Mouse (Mus musculus) liver, postnatal 0 days (tissue): ENCODE data around the gene Cfd. TPM values are rescaled to one million over a fixed set of nuclear protein-coding genes. Genes with fewer than 3 reads are reported as not detected.

Experiments used
- ATAC-seq: fragments of 200-750 bp; cut with Nextera tagmentation; 2 replicates; pipeline ENCODE4 v1.8.0; 2017; ENCODE audit warnings: mild to moderate bottlenecking, moderate library complexity
- DNase-seq: peaks from one replicate; pipeline ENCODE4 v3.0.0-alpha.2; 2016
- H3K27ac ChIP-seq: fragments of 300-500 bp; sonication (generic); 2 replicates; pipeline ENCODE4 v1.5.1; 2014; ENCODE audit warnings: antibody characterized with exemption, moderate library complexity, mild to moderate bottlenecking, low read depth
- H3K27me3 ChIP-seq: fragments of 300-500 bp; sonication (generic); 2 replicates; pipeline ENCODE4 v1.6.1; 2014; ENCODE audit warnings: low read length, control low read depth, mixed read lengths; ENCODE audit not compliant: insufficient read depth
- H3K36me3 ChIP-seq: fragments of 300-500 bp; sonication (generic); replicated peaks from 2 replicates; pipeline ENCODE4 v1.6.1; 2014; ENCODE audit warnings: mild to moderate bottlenecking, control low read depth, low read length, moderate library complexity, mixed read lengths; ENCODE audit not compliant: insufficient read depth
- H3K4me1 ChIP-seq: fragments of 300-500 bp; sonication (generic); 2 replicates; pipeline ENCODE4 v1.6.1; 2014; ENCODE audit warnings: antibody characterized with exemption, mild to moderate bottlenecking, control low read depth; ENCODE audit not compliant: insufficient read depth
- H3K4me2 ChIP-seq: fragments of 300-500 bp; sonication (generic); 2 replicates; pipeline ENCODE4 v1.6.1; 2014; ENCODE audit warnings: low read depth, mild to moderate bottlenecking, low read length, moderate library complexity, mixed read lengths
- H3K4me3 ChIP-seq: fragments of 300-500 bp; sonication (generic); 2 replicates; pipeline ENCODE4 v1.5.1; 2014; ENCODE audit warnings: low read depth, low read length
- H3K9ac ChIP-seq: fragments of 300-500 bp; sonication (generic); replicated peaks from 2 replicates; pipeline ENCODE4 v1.6.1; 2014; ENCODE audit warnings: mild to moderate bottlenecking, moderate library complexity
- H3K9me3 ChIP-seq: fragments of 300-500 bp; sonication (generic); 2 replicates; pipeline ENCODE4 v1.6.1; 2016; ENCODE audit warnings: mild to moderate bottlenecking, control low read depth, low read length, mixed read lengths
- CTCF ChIP-seq: sonication (generic); IDR thresholded peaks from 2 replicates; pipeline ENCODE4 v1.5.1; 2016; ENCODE audit warnings: antibody characterized with exemption, low read depth
- EP300 ChIP-seq: IDR thresholded peaks from 2 replicates; pipeline ENCODE4 v1.6.1; 2016; ENCODE audit warnings: antibody characterized with exemption, low read depth, mild to moderate bottlenecking
- WGBS: fragments of 180-500 bp; shearing (Covaris S2); extraction: QIAGEN DNeasy Blood & Tissue Kit; methylation state at CpG from one replicate; pipeline ENCODE4 v1.1.7; 2014; ENCODE audit not compliant: insufficient replicate concordance; 5-methylcytosine and 5-hydroxymethylcytosine counted together
- polyA plus RNA-seq: library from polyadenylated mRNA; unstranded; fragments of >200 nt; fragmentation: Nextera tagmentation; extraction: Ambion mirVana; gene quantifications from 2 replicates; pipeline ENCODE4 v1.2.1, GENCODE M21; 2015

Gene Cfd
- polyA plus RNA-seq, 1 experiment from 2014 or later: not detected

- Histone ChIP-seq H3K4me1 (peaks cover 23% of the 10 kb centered on the region), H3K27me3 (peaks cover 18% of the 10 kb centered on the region), H3K4me3 (no peak overlapping the region), H3K9ac (no peak overlapping the region), H3K4me2 (peak overlapping the region; percentile 88), H3K9me3 (no peaks in the 10 kb centered on the region), H3K27ac (no peak overlapping the region), H3K36me3 (no peaks in the 10 kb centered on the region)
- ATAC-seq (no peak), DNase-seq (no peak)
- WGBS: 16% methylated on average over 6 of the region's 6 CpGs
- TF ChIP-seq CTCF: no peak
- no peak for TF ChIP-seq EP300
Observed at GRCm38 (mm10) chr10:79873313-79873712, 17.3 kb upstream of the Cfd start.

- DNase-seq: no peak
- H3K4me3 ChIP-seq: peak overlapping the region; percentile 62
- peaks cover 27% of the 10 kb centered on the region for H3K4me1 ChIP-seq
- peak overlapping the region; percentile 55 for H3K9ac ChIP-seq
- peaks cover 18% of the 10 kb centered on the region for H3K27me3 ChIP-seq
- 3% methylated on average over 26 of the region's 26 CpGs for WGBS
- no peaks in the 10 kb centered on the region for H3K9me3 ChIP-seq
- no peak overlapping the region for H3K27ac ChIP-seq
- TF ChIP-seq CTCF (no peak), EP300 (no peak)
- no peak for ATAC-seq
- H3K36me3 ChIP-seq: no peaks in the 10 kb centered on the region
- peak overlapping the region; percentile 88 for H3K4me2 ChIP-seq
Observed at GRCm38 (mm10) chr10:79873715-79874289, 16.9 kb upstream of the Cfd start.

- H3K36me3 ChIP-seq: no peaks in the 10 kb centered on the region
- no peak for ATAC-seq
- H3K4me2 ChIP-seq: peak within 1 kb of the TSS; percentile 88
- DNase-seq: no peak
- H3K4me1 ChIP-seq: peaks cover 30% of the 10 kb centered on the region
- no peak for TF ChIP-seq CTCF
- TF ChIP-seq EP300: no peak
- H3K27ac ChIP-seq: no peak within 1 kb of the TSS
- H3K4me3 ChIP-seq: peak within 1 kb of the TSS; percentile 62
- H3K27me3 ChIP-seq: peaks cover 18% of the 10 kb centered on the region
- WGBS: 3% methylated on average over 35 of the region's 57 CpGs
- H3K9ac ChIP-seq: peak within 1 kb of the TSS; percentile 55
- no peaks in the 10 kb centered on the region for H3K9me3 ChIP-seq
Observed at GRCm38 (mm10) chr10:79874290-79874862, 16.3 kb upstream of the Cfd start, which contains the start of the genes Prtn3 and Plppr3. Prtn3 (plus strand) TSS chr10:79874476. Plppr3 (minus strand) TSS chr10:79874634.

GRCm38 (mm10) chr10:79877174-79877573 is 13.5 kb upstream of the Cfd start:
- WGBS: 33% methylated on average over 1 of the region's 1 CpGs
- DNase-seq (peak; percentile 67), ATAC-seq (no peak)
- Histone ChIP-seq H3K27ac (peak overlapping the region; percentile 67), H3K4me3 (no peak overlapping the region), H3K9me3 (no peaks in the 10 kb centered on the region), H3K36me3 (no peaks in the 10 kb centered on the region), H3K27me3 (peaks cover 18% of the 10 kb centered on the region), H3K4me1 (peaks cover 56% of the 10 kb centered on the region), H3K4me2 (peak overlapping the region; percentile 55; the same call in 1 of the 2 replicates), H3K9ac (no peak overlapping the region)
- TF ChIP-seq EP300 (no peak), CTCF (no peak)

- ATAC-seq (peak; percentile 46), DNase-seq (peak; percentile 74)
- Histone ChIP-seq H3K4me2 (peak overlapping the region; percentile 55), H3K4me3 (0 out of 2 replicates have a peak overlapping the region, but pooled peaks have one; percentile 0), H3K27me3 (peaks cover 20% of the 10 kb centered on the region), H3K27ac (peak overlapping the region; percentile 67), H3K9ac (no peak overlapping the region), H3K9me3 (no peaks in the 10 kb centered on the region), H3K36me3 (no peaks in the 10 kb centered on the region), H3K4me1 (peaks cover 62% of the 10 kb centered on the region)
- WGBS: 7% methylated on average over 12 of the region's 12 CpGs
- TF ChIP-seq CTCF (no peak), EP300 (peak; percentile 60; the same call in 1 of the 2 replicates)
Observed at GRCm38 (mm10) chr10:79877757-79878156, 12.9 kb upstream of the Cfd start.

GRCm38 (mm10) chr10:79879527-79879926 is 11.1 kb upstream of the Cfd start:
- no peak overlapping the region for H3K4me3 ChIP-seq
- H3K9me3 ChIP-seq: no peaks in the 10 kb centered on the region
- 10% methylated on average over 3 of the region's 3 CpGs for WGBS
- no peaks in the 10 kb centered on the region for H3K36me3 ChIP-seq
- peak overlapping the region; percentile 8; the same call in 1 of the 2 replicates for H3K27ac ChIP-seq
- peaks cover 9% of the 10 kb centered on the region; the same call in 1 of the 2 replicates for H3K27me3 ChIP-seq
- TF ChIP-seq EP300 (no peak), CTCF (no peak)
- DNase-seq (peak; percentile 62), ATAC-seq (peak; percentile 28; the same call in 1 of the 2 replicates)
- peak overlapping the region; percentile 47; the same call in 1 of the 2 replicates for H3K4me2 ChIP-seq
- no peak overlapping the region for H3K9ac ChIP-seq
- peaks cover 66% of the 10 kb centered on the region for H3K4me1 ChIP-seq
